Mouse (Mus musculus): ENCODE measurements around the gene Csn2.

Gene Csn2

GRCm38 (mm10) chr5:87699530-87699929, at the start of gene Csn2:
Csn2 (minus strand) TSS chr5:87699630.
- DNase-seq (ENCODE audit: low read depth, low spot score), result no peak

- DNase-seq (ENCODE audit: low read depth, low spot score), result no peak
Measured at GRCm38 (mm10) chr5:87734821-87735220, 35.4 kb upstream of the Csn2 start.

- no peak for DNase-seq (ENCODE audit: low read depth, low spot score)
Measured at GRCm38 (mm10) chr5:87705891-87706290, 6.5 kb upstream of the Csn2 start.

- DNase-seq (ENCODE audit: low read depth, low spot score), result no peak
Measured at GRCm38 (mm10) chr5:87665908-87666307, 33.5 kb downstream of the Csn2 start, which contains the start of gene Csn1s1. Csn1s1 (plus strand) TSS chr5:87666208.

- DNase-seq (ENCODE audit: low read depth, low spot score), result no peak
Measured at GRCm38 (mm10) chr5:87642787-87643186, 56.6 kb downstream of the Csn2 start.

All from skeletal muscle tissue, adult 2 months (tissue).